Mouse (Mus musculus) forebrain, embryonic 16.5 days (tissue): ENCODE measurements around the gene Gm43302. TPM values are rescaled to one million over a fixed set of nuclear protein-coding genes. Genes with fewer than 3 reads are reported as not detected.

Experiments
- polyA plus RNA-seq: library from polyadenylated mRNA; unstranded; fragments of >200 nt; fragmentation: Nextera tagmentation; extraction: Ambion mirVana; gene quantifications from 2 replicates; pipeline ENCODE4 v1.2.1, GENCODE M21; 2015

Gm43302 gene
- polyA plus RNA-seq, 1 experiment from 2014 or later = 0.28 TPM

Other genes with a start within 250 kb of the Gm43302 start
- 0.94 and 1.1 TPM in 2 replicates for gene Gbp9, start 154.2 kb downstream of the Gm43302 start, polyA plus RNA-seq
- 0.26 and 0.54 TPM in 2 replicates for gene Gbp8, start 154.2 kb downstream of the Gm43302 start, polyA plus RNA-seq
- 0.94 and 1.9 TPM in 2 replicates for gene Gbp4, start 154.1 kb downstream of the Gm43302 start, polyA plus RNA-seq
- 0.18 and 0.58 TPM in 2 replicates for gene Gbp10, start 54.2 kb downstream of the Gm43302 start, polyA plus RNA-seq
- 1.6 and 1.8 TPM in 2 replicates for gene Gbp6, start within 50 bp of the Gm43302 start, polyA plus RNA-seq
- 17.6 and 18.8 TPM in 2 replicates for gene Lrrc8b, start 122.1 kb upstream of the Gm43302 start, polyA plus RNA-seq
- gene Lrrc8c, start 225.7 kb upstream of the Gm43302 start, polyA plus RNA-seq = 12.0 and 12.5 TPM in 2 replicates